Mouse (Mus musculus) forebrain, embryonic 14.5 days (tissue): ENCODE measurements at regions not wholly inside any gene's neighbourhood (a gene's known extent, or its start where the extent isn't known, plus 50 kb on each side); places are given as distances from the start of the nearest gene placed in this dataset.
A peak's percentile ranks its signal among the peaks of the same experiment; 100 is the strongest.

ENCODE experiments used
- ATAC-seq: fragments of 200-750 bp; cut with Nextera tagmentation; 2 replicates; pipeline ENCODE4 v1.8.0; 2017; ENCODE audit warnings: mild to moderate bottlenecking, moderate library complexity
- DNase-seq: peaks from one replicate; pipeline ENCODE4 v3.0.0-alpha.2; 2015; ENCODE audit warnings: low spot score
- H3K27ac ChIP-seq: fragments of 300-500 bp; sonication (generic); 2 replicates; pipeline ENCODE4 v1.5.1; 2014; ENCODE audit warnings: low read depth, mild to moderate bottlenecking, control low read depth, low read length, moderate library complexity
- H3K27me3 ChIP-seq: fragments of 300-500 bp; sonication (generic); replicated peaks from 2 replicates; pipeline ENCODE4 v1.6.1; 2014; ENCODE audit warnings: low read length, control low read depth, mixed read lengths; ENCODE audit not compliant: control insufficient read depth, insufficient read depth
- H3K36me3 ChIP-seq: fragments of 300-500 bp; sonication (generic); 2 replicates; pipeline ENCODE4 v1.6.1; 2014; ENCODE audit warnings: low read length, control low read depth; ENCODE audit not compliant: control insufficient read depth, insufficient read depth
- H3K4me1 ChIP-seq: fragments of 300-500 bp; sonication (generic); 2 replicates; pipeline ENCODE4 v1.6.1; 2014; ENCODE audit warnings: antibody characterized with exemption, low read length, control low read depth; ENCODE audit not compliant: control insufficient read depth, insufficient read depth
- H3K4me2 ChIP-seq: fragments of 300-500 bp; sonication (generic); 2 replicates; pipeline ENCODE4 v1.6.1; 2014; ENCODE audit warnings: mild to moderate bottlenecking, control low read depth, low read length
- H3K4me3 ChIP-seq: fragments of 300-500 bp; sonication (generic); 2 replicates; pipeline ENCODE4 v1.5.1; 2014; ENCODE audit warnings: low read depth, low read length, control low read depth
- H3K9ac ChIP-seq: fragments of 300-500 bp; sonication (generic); 2 replicates; pipeline ENCODE4 v1.6.1; 2014; ENCODE audit warnings: mild to moderate bottlenecking, low read length, control low read depth, moderate library complexity
- H3K9me3 ChIP-seq: fragments of 300-500 bp; sonication (generic); replicated peaks from 2 replicates; pipeline ENCODE4 v1.6.1; 2016; ENCODE audit warnings: low read length, control low read depth, mixed read lengths; ENCODE audit not compliant: control insufficient read depth
- WGBS: fragments of 180-500 bp; shearing (Covaris S2); extraction: QIAGEN DNeasy Blood & Tissue Kit; methylation state at CpG from one replicate; pipeline ENCODE4 v1.1.7; 2014; 5-methylcytosine and 5-hydroxymethylcytosine counted together

DNA sequence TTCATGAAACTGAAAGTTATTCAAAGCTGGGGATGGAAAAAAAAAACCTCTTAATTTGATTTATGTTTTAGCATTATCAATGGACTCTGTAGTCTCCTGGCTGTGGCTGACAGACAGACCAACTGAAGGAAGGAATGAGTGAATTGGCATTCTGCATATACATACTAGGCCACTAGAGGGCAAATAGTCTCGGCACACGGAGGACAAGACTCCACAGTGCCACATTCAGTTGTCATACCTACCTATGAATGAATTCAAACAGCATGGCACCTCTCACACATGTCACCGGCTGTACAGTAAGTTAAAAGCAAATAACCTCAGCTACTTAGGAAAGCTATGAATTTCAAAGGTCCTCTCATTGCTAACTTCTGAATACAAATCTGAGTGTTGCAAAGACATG is 200.5 kb downstream of the Rab11fip2 start:
- H3K9ac ChIP-seq: no peak overlapping the region
- H3K9me3 ChIP-seq: no peaks in the 10 kb centered on the region
- no peak for ATAC-seq
- WGBS: 16% methylated on average over 3 of the region's 3 CpGs
- H3K4me1 ChIP-seq: no peaks in the 10 kb centered on the region; the same call in 1 of the 2 replicates
- no peak overlapping the region for H3K27ac ChIP-seq
- H3K36me3 ChIP-seq: no peaks in the 10 kb centered on the region
- peak; percentile 73 for DNase-seq
- no peak overlapping the region for H3K4me3 ChIP-seq
- H3K4me2 ChIP-seq: no peak overlapping the region
- H3K27me3 ChIP-seq: no peaks in the 10 kb centered on the region

DNA sequence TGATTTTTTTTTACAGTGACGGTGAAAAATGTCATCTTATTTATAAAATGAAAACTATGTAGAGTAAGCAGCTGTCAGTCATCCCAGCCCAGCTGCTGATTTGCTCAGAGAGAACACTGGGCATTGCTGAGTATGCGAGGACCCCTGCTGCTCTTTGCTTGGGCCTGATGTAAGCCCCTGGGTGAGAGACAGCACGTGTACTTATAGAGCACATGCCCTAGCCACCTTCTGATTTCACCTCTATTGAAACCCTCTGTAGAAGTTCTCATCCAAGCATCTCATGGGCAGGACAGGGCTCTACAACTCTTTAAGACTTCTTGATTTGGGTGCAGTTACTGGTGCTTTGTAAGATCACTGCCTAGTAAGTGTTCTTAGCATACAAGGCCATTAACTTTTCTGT is 182.2 kb downstream of the Rab11fip2 start:
- H3K36me3 ChIP-seq: no peaks in the 10 kb centered on the region
- no peaks in the 10 kb centered on the region for H3K27me3 ChIP-seq
- H3K9me3 ChIP-seq: no peaks in the 10 kb centered on the region
- H3K4me2 ChIP-seq: no peak overlapping the region
- ATAC-seq: no peak
- H3K9ac ChIP-seq: no peak overlapping the region
- H3K27ac ChIP-seq: no peak overlapping the region
- DNase-seq: no peak
- H3K4me1 ChIP-seq: no peaks in the 10 kb centered on the region
- no peak overlapping the region for H3K4me3 ChIP-seq
- 55% methylated on average over 3 of the region's 3 CpGs for WGBS

DNA sequence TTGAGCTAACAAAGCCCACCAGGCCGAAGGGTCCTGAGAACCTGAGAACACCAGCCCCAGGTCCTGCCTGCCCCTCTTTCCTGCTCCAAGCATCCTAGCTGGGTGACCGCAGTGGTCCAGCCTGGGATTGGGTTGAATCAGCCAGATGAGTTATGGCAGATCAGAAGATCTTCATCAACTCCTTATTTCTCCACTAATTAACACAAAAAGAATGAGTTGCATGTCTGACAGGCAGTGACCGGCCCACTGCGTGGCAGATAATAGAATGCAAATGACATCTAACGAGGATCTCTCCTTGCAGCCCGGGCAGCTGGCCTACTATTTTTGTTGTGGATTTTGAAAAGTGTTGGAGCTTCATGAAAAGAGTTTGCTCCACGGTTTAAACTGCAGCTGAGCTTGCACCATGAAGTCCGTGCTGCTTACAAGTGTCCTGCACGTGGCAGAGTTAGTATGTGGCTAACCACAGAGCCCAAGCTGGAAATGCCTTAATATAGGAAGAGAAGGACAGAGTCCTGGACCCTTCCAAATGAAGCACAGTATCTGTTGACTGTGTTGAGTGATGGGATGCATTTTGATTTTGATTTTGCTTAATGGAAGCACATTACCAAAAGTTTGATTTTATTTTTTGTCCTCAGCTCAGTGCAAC is 158.9 kb downstream of the Rab11fip2 start:
- H3K27ac ChIP-seq: no peak overlapping the region
- peaks cover 6% of the 10 kb centered on the region for H3K4me1 ChIP-seq
- ATAC-seq (no peak), DNase-seq (peak; percentile 48)
- 9% methylated on average over 9 of the region's 9 CpGs for WGBS
- H3K27me3 ChIP-seq: no peaks in the 10 kb centered on the region
- H3K4me3 ChIP-seq: no peak overlapping the region
- no peak overlapping the region for H3K9ac ChIP-seq
- no peak overlapping the region for H3K4me2 ChIP-seq
- H3K9me3 ChIP-seq: no peaks in the 10 kb centered on the region
- no peaks in the 10 kb centered on the region for H3K36me3 ChIP-seq

DNA sequence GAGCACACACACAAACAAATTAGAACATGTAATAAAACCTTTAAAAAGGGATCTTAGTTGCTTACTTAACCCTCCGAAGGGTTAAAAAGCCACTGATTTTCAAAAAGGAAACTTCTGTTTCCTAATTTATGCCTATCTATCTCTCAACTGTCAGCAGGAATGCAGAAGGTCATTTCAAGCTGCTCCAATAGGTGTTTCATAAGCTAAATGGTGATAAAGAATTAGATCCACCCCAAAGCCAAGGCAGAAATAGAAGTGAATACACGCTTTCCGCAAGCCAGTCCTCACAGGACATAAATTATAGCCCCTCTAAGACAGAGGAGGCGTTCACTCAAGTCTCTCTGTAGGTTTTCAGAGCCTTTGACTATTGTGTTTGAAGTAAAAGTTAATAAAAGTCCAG is 112.2 kb downstream of the Rab11fip2 start:
- WGBS: 85% methylated on average over 4 of the region's 4 CpGs
- H3K27me3 ChIP-seq: no peaks in the 10 kb centered on the region
- DNase-seq: no peak

DNA sequence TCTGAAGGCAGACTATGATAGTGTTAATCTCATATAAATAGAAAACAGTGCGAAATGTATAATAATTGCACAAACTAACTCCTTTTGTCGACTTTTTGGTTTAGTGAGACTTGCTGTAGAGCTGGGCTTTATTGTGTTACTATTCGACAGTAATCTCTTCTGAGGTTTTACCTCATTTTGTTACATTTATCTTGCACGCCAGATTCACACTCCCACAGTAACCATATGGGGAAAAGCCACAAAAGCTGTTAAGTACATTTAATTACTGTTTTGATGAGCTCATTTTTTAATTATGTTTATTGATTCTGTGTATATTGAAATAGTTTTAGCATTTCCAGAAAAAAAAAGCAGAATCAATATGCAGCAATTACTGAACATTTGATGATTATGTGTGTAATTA is 106.3 kb downstream of the Rab11fip2 start:
- ATAC-seq (no peak), DNase-seq (peak; percentile 58)
- Histone ChIP-seq H3K4me3 (no peak overlapping the region), H3K9me3 (no peaks in the 10 kb centered on the region), H3K9ac (no peak overlapping the region), H3K4me1 (0 out of 2 replicates have a peak, but pooled peaks cover 3% of the 10 kb centered on the region), H3K27me3 (no peaks in the 10 kb centered on the region), H3K36me3 (no peaks in the 10 kb centered on the region), H3K4me2 (no peak overlapping the region), H3K27ac (no peak overlapping the region)
- 60% methylated on average over 4 of the region's 4 CpGs for WGBS

More for the DNA sequence above, 112.2 kb downstream of the Rab11fip2 start:
- no peaks in the 10 kb centered on the region for H3K9me3 ChIP-seq
- no peaks in the 10 kb centered on the region for H3K36me3 ChIP-seq
- no peak overlapping the region for H3K9ac ChIP-seq
- no peak overlapping the region for H3K27ac ChIP-seq
- H3K4me3 ChIP-seq: no peak overlapping the region
- no peak overlapping the region for H3K4me2 ChIP-seq
- no peak for ATAC-seq
- no peaks in the 10 kb centered on the region for H3K4me1 ChIP-seq

DNA sequence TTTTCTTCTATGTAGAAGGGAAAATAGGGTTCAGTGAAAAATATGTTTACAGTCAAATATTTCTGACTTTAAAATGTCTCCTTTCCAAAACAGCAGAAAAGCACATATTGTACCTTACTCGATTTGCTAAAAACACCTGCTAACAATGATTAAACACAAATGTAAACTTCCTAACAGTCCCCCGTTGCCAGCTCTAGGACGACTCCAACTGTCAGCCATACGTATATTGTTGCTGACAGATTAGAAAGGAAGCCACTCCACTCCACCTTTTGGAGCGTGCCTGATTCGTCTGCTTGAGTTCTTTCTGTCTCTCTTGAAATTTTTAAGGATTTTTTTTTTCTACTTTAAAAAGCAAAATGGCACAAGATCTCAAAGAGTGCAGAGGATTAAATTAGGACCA is 105.8 kb downstream of the Rab11fip2 start:
- ATAC-seq (no peak), DNase-seq (peak; percentile 49)
- Histone ChIP-seq H3K9me3 (no peaks in the 10 kb centered on the region), H3K4me2 (no peak overlapping the region), H3K36me3 (no peaks in the 10 kb centered on the region), H3K4me1 (0 out of 2 replicates have a peak, but pooled peaks cover 3% of the 10 kb centered on the region), H3K27me3 (no peaks in the 10 kb centered on the region), H3K27ac (no peak overlapping the region), H3K9ac (no peak overlapping the region), H3K4me3 (no peak overlapping the region)
- 55% methylated on average over 6 of the region's 6 CpGs for WGBS

DNA sequence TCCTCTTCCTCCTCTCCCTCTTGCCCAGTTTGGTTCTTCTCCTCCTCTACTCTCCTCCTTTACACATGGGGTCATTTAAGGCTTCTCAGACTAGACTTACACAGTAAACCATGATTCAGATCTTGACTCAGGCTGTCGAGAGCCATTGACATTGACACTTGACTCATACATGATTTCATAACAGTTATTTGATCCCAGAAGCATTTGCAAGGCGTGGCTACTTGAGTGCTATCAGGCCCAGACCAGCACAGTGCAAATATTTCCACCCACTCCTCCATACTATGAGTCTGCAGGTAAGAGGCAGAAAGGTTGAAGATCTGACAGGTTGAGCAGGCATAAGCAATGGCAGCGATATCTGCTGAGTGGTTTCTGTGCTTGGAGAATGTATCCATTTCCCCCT is 99.2 kb downstream of the Rab11fip2 start:
- Histone ChIP-seq H3K9me3 (no peaks in the 10 kb centered on the region), H3K36me3 (no peaks in the 10 kb centered on the region), H3K27ac (no peak overlapping the region), H3K4me1 (no peaks in the 10 kb centered on the region), H3K9ac (no peak overlapping the region), H3K27me3 (0 out of 2 replicates have a peak, but pooled peaks cover 2% of the 10 kb centered on the region), H3K4me2 (no peak overlapping the region), H3K4me3 (no peak overlapping the region)
- WGBS: 89% methylated on average over 3 of the region's 3 CpGs
- DNase-seq: no peak
- ATAC-seq: no peak

- Histone ChIP-seq H3K36me3 (no peaks in the 10 kb centered on the region), H3K27me3 (0 out of 2 replicates have a peak, but pooled peaks cover 2% of the 10 kb centered on the region), H3K9ac (no peak overlapping the region), H3K9me3 (no peaks in the 10 kb centered on the region), H3K4me1 (no peaks in the 10 kb centered on the region), H3K27ac (no peak overlapping the region), H3K4me2 (no peak overlapping the region), H3K4me3 (no peak overlapping the region)
- WGBS: 84% methylated on average over 1 of the region's 1 CpGs
- no peak for ATAC-seq
- no peak for DNase-seq
These were observed 96.6 kb downstream of the Rab11fip2 start for GRCm38 (mm10) chr19:59846807-59847206.

DNA sequence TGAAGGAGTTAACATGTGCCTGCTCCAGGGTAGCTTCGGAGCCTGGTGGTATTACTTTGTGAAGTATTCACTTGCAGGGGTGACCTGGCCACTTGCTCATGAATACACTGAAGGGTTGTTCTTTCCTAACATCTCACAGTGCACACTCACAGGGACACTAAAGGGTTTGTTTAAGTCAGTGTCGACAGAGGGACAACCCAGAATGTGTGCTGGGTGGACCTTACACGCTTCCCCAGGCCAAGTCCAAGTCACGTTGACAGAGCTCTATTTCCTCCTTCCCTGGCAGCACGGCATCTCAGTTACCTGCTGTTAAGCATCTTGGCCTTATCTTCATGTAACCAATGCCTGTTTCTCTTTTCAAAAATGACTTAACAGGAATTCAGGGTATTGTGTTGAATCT is 92.8 kb downstream of the Rab11fip2 start:
- no peaks in the 10 kb centered on the region for H3K4me1 ChIP-seq
- H3K27me3 ChIP-seq: 0 out of 2 replicates have a peak, but pooled peaks cover 2% of the 10 kb centered on the region
- DNase-seq (no peak), ATAC-seq (no peak)
- H3K4me3 ChIP-seq: no peak overlapping the region
- no peaks in the 10 kb centered on the region for H3K9me3 ChIP-seq
- H3K36me3 ChIP-seq: no peaks in the 10 kb centered on the region
- H3K4me2 ChIP-seq: no peak overlapping the region
- 35% methylated on average over 5 of the region's 5 CpGs for WGBS
- H3K27ac ChIP-seq: no peak overlapping the region
- H3K9ac ChIP-seq: no peak overlapping the region
